Mouse (Mus musculus) cerebellum, adult 8-10 months (tissue): Measurements from ENCODE around the gene Eef2kmt.

ENCODE experiments used
- DNase-seq: peaks from one replicate; pipeline ENCODE4 v3.0.0; 2022

The Eef2kmt gene

GRCm38 (mm10) chr16:5221403-5221802 is 34.4 kb downstream of the Eef2kmt start:
- DNase-seq, result no peak

- DNase-seq, result no peak
Measured at GRCm38 (mm10) chr16:5217341-5218133, 38.2 kb downstream of the Eef2kmt start.

- DNase-seq, result no peak
Measured at GRCm38 (mm10) chr16:5216686-5217085, 39.1 kb downstream of the Eef2kmt start.

- DNase-seq, result no peak
Measured at GRCm38 (mm10) chr16:5214126-5214525, 41.7 kb downstream of the Eef2kmt start.

- no peak for DNase-seq
Measured at GRCm38 (mm10) chr16:5212150-5212549, 43.6 kb downstream of the Eef2kmt start.

- DNase-seq, result no peak
Measured at GRCm38 (mm10) chr16:5210365-5210764, 45.4 kb downstream of the Eef2kmt start.

- no peak for DNase-seq
Measured at GRCm38 (mm10) chr16:5206051-5206450, 49.7 kb downstream of the Eef2kmt start.

- no peak for DNase-seq
Measured at GRCm38 (mm10) chr16:5205431-5205970, 50.3 kb downstream of the Eef2kmt start.

- DNase-seq, result peak; percentile 76
Measured at GRCm38 (mm10) chr16:5203668-5204433, 51.9 kb downstream of the Eef2kmt start, which contains the start of gene Nagpa. Nagpa (minus strand) TSS chr16:5204012.

- DNase-seq, result no peak
Measured at GRCm38 (mm10) chr16:5203200-5203599, 52.6 kb downstream of the Eef2kmt start.

GRCm38 (mm10) chr16:5202681-5203080 is 53.1 kb downstream of the Eef2kmt start:
- peak; percentile 41 for DNase-seq

- DNase-seq, result peak; percentile 59
Measured at GRCm38 (mm10) chr16:5195080-5195479, 60.7 kb downstream of the Eef2kmt start.
